Mouse (Mus musculus) intestine, embryonic 16.5 days (tissue): ENCODE results near the gene Bpgm. TPM values are rescaled to one million over a fixed set of nuclear protein-coding genes. Genes with fewer than 3 reads are reported as not detected.
A peak's percentile ranks its signal among the peaks of the same experiment; 100 is the strongest.

ENCODE experiments used
- ATAC-seq: fragments of 200-750 bp; cut with Nextera tagmentation; 2 replicates; pipeline ENCODE4 v1.8.0; 2017; ENCODE audit warnings: moderate TSS enrichment, moderate library complexity
- H3K27ac ChIP-seq: fragments of 300-500 bp; sonication (generic); 2 replicates; pipeline ENCODE4 v1.5.1; 2014; ENCODE audit warnings: mild to moderate bottlenecking, low read length
- H3K27me3 ChIP-seq: fragments of 300-500 bp; sonication (generic); replicated peaks from 2 replicates; pipeline ENCODE4 v1.6.1; 2014; ENCODE audit warnings: low read length, control low read depth, mixed read lengths; ENCODE audit not compliant: control insufficient read depth, insufficient read depth
- H3K36me3 ChIP-seq: fragments of 300-500 bp; sonication (generic); 2 replicates; pipeline ENCODE4 v1.6.1; 2014; ENCODE audit warnings: low read length, control low read depth; ENCODE audit not compliant: control insufficient read depth, insufficient read depth
- H3K4me1 ChIP-seq: fragments of 300-500 bp; sonication (generic); 2 replicates; pipeline ENCODE4 v1.6.1; 2014; ENCODE audit warnings: low read length, control low read depth, mixed read lengths; ENCODE audit not compliant: control insufficient read depth, insufficient read depth
- H3K4me2 ChIP-seq: fragments of 300-500 bp; sonication (generic); 2 replicates; pipeline ENCODE4 v1.6.1; 2014; ENCODE audit warnings: low read depth, low read length, control low read depth
- H3K4me3 ChIP-seq: fragments of 300-500 bp; sonication (generic); 2 replicates; pipeline ENCODE4 v1.5.1; 2014; ENCODE audit warnings: mild to moderate bottlenecking, low read length
- H3K9ac ChIP-seq: fragments of 300-500 bp; sonication (generic); 2 replicates; pipeline ENCODE4 v1.6.1; 2014; ENCODE audit warnings: low read depth, low read length
- H3K9me3 ChIP-seq: fragments of 300-500 bp; sonication (generic); 2 replicates; pipeline ENCODE4 v1.6.1; 2016; ENCODE audit warnings: low read length, control low read depth; ENCODE audit not compliant: control insufficient read depth
- WGBS: fragments of 180-500 bp; shearing (Covaris S2); extraction: QIAGEN DNeasy Blood & Tissue Kit; methylation state at CpG from one replicate; pipeline ENCODE4 v1.1.7; 2014; 5-methylcytosine and 5-hydroxymethylcytosine counted together
- polyA plus RNA-seq: library from polyadenylated mRNA; unstranded; fragments of >200 nt; fragmentation: Nextera tagmentation; extraction: Ambion mirVana; gene quantifications from 2 replicates; pipeline ENCODE4 v1.2.1, GENCODE M21; 2015

The Bpgm gene
- polyA plus RNA-seq, 1 experiment from 2014 or later: 54.4 TPM

- H3K27me3 ChIP-seq: no peaks in the 10 kb centered on the region
- 59% methylated on average over 11 of the region's 11 CpGs for WGBS
- no peaks in the 10 kb centered on the region for H3K4me1 ChIP-seq
- ATAC-seq: no peak
- no peaks in the 10 kb centered on the region for H3K9me3 ChIP-seq
- H3K4me2 ChIP-seq: no peak overlapping the region
- H3K9ac ChIP-seq: no peak overlapping the region
- H3K4me3 ChIP-seq: no peak overlapping the region
- H3K27ac ChIP-seq: no peak overlapping the region
- no peaks in the 10 kb centered on the region; the same call in 1 of the 2 replicates for H3K36me3 ChIP-seq
These were observed 29.9 kb downstream of the Bpgm start for GRCm38 (mm10) chr6:34505957-34506356.

- WGBS: 72% methylated on average over 4 of the region's 4 CpGs
- no peak overlapping the region for H3K27ac ChIP-seq
- no peak overlapping the region for H3K4me3 ChIP-seq
- H3K36me3 ChIP-seq: no peaks in the 10 kb centered on the region; the same call in 1 of the 2 replicates
- H3K4me2 ChIP-seq: no peak overlapping the region
- no peaks in the 10 kb centered on the region for H3K27me3 ChIP-seq
- no peaks in the 10 kb centered on the region for H3K9me3 ChIP-seq
- ATAC-seq: no peak
- H3K4me1 ChIP-seq: peaks cover 4% of the 10 kb centered on the region; the same call in 1 of the 2 replicates
- H3K9ac ChIP-seq: no peak overlapping the region
These were observed 31.6 kb downstream of the Bpgm start for GRCm38 (mm10) chr6:34507581-34507980.

GRCm38 (mm10) chr6:34508016-34508415 is 32.0 kb downstream of the Bpgm start:
- no peaks in the 10 kb centered on the region for H3K27me3 ChIP-seq
- no peak for ATAC-seq
- no peak overlapping the region for H3K27ac ChIP-seq
- no peaks in the 10 kb centered on the region for H3K9me3 ChIP-seq
- H3K4me1 ChIP-seq: peaks cover 4% of the 10 kb centered on the region; the same call in 1 of the 2 replicates
- WGBS: 87% methylated on average over 4 of the region's 4 CpGs
- no peak overlapping the region for H3K4me3 ChIP-seq
- no peak overlapping the region for H3K9ac ChIP-seq
- H3K36me3 ChIP-seq: no peaks in the 10 kb centered on the region; the same call in 1 of the 2 replicates
- no peak overlapping the region for H3K4me2 ChIP-seq

- no peak for ATAC-seq
- Histone ChIP-seq H3K4me1 (peaks cover 9% of the 10 kb centered on the region), H3K9ac (no peak overlapping the region), H3K9me3 (no peaks in the 10 kb centered on the region), H3K36me3 (no peaks in the 10 kb centered on the region), H3K4me3 (no peak overlapping the region), H3K4me2 (no peak overlapping the region), H3K27ac (no peak overlapping the region), H3K27me3 (no peaks in the 10 kb centered on the region)
- 92% methylated on average over 5 of the region's 5 CpGs for WGBS
These were observed 34.3 kb downstream of the Bpgm start for GRCm38 (mm10) chr6:34510277-34510676.

- H3K4me3 ChIP-seq: no peak overlapping the region
- no peaks in the 10 kb centered on the region for H3K36me3 ChIP-seq
- no peak overlapping the region for H3K27ac ChIP-seq
- peaks cover 13% of the 10 kb centered on the region for H3K4me1 ChIP-seq
- 34% methylated on average over 2 of the region's 2 CpGs for WGBS
- H3K9ac ChIP-seq: no peak overlapping the region
- peak; percentile 87 for ATAC-seq
- H3K9me3 ChIP-seq: no peaks in the 10 kb centered on the region
- no peaks in the 10 kb centered on the region for H3K27me3 ChIP-seq
- no peak overlapping the region for H3K4me2 ChIP-seq
These were observed 35.4 kb downstream of the Bpgm start for GRCm38 (mm10) chr6:34511410-34511809.

GRCm38 (mm10) chr6:34512741-34513140 is 36.7 kb downstream of the Bpgm start:
- Histone ChIP-seq H3K27me3 (no peaks in the 10 kb centered on the region), H3K4me2 (no peak overlapping the region), H3K27ac (no peak overlapping the region), H3K9ac (no peak overlapping the region), H3K4me3 (no peak overlapping the region), H3K4me1 (peaks cover 13% of the 10 kb centered on the region), H3K9me3 (no peaks in the 10 kb centered on the region), H3K36me3 (no peaks in the 10 kb centered on the region)
- ATAC-seq: peak; percentile 72

- Histone ChIP-seq H3K27ac (no peak overlapping the region), H3K4me3 (no peak overlapping the region), H3K4me2 (no peak overlapping the region), H3K9me3 (no peaks in the 10 kb centered on the region), H3K9ac (no peak overlapping the region), H3K36me3 (no peaks in the 10 kb centered on the region), H3K27me3 (no peaks in the 10 kb centered on the region), H3K4me1 (peaks cover 13% of the 10 kb centered on the region)
- 26% methylated on average over 5 of the region's 5 CpGs for WGBS
- no peak for ATAC-seq
These were observed 38.6 kb downstream of the Bpgm start for GRCm38 (mm10) chr6:34514655-34515054.

GRCm38 (mm10) chr6:34515098-34515782 is 39.2 kb downstream of the Bpgm start:
- Histone ChIP-seq H3K27ac (no peak overlapping the region), H3K27me3 (no peaks in the 10 kb centered on the region), H3K4me2 (no peak overlapping the region), H3K36me3 (no peaks in the 10 kb centered on the region), H3K9me3 (no peaks in the 10 kb centered on the region), H3K4me3 (no peak overlapping the region), H3K9ac (no peak overlapping the region), H3K4me1 (peaks cover 13% of the 10 kb centered on the region)
- WGBS: 48% methylated on average over 10 of the region's 10 CpGs
- no peak for ATAC-seq

GRCm38 (mm10) chr6:34515783-34516099 is 39.7 kb downstream of the Bpgm start:
- Histone ChIP-seq H3K9me3 (no peaks in the 10 kb centered on the region), H3K27ac (no peak overlapping the region), H3K4me1 (peaks cover 13% of the 10 kb centered on the region), H3K4me2 (no peak overlapping the region), H3K36me3 (no peaks in the 10 kb centered on the region), H3K4me3 (no peak overlapping the region), H3K9ac (no peak overlapping the region), H3K27me3 (no peaks in the 10 kb centered on the region)
- ATAC-seq: no peak
- 28% methylated on average over 1 of the region's 1 CpGs for WGBS

GRCm38 (mm10) chr6:34517750-34518149 is 41.7 kb downstream of the Bpgm start:
- ATAC-seq: no peak
- Histone ChIP-seq H3K27me3 (no peaks in the 10 kb centered on the region), H3K4me3 (no peak overlapping the region), H3K9me3 (no peaks in the 10 kb centered on the region), H3K27ac (no peak overlapping the region), H3K4me2 (no peak overlapping the region), H3K36me3 (no peaks in the 10 kb centered on the region), H3K4me1 (peaks cover 9% of the 10 kb centered on the region), H3K9ac (no peak overlapping the region)
- 73% methylated on average over 5 of the region's 5 CpGs for WGBS
